Mouse (Mus musculus): Measurements from ENCODE around the gene Rinl. TPM values are rescaled to one million over a fixed set of nuclear protein-coding genes. Genes with fewer than 3 reads are reported as not detected.

The Rinl gene
- polyA plus RNA-seq, 1 experiment from 2014 or later: 1.8 TPM

- no peak overlapping the region for H3K9ac ChIP-seq (replicated peaks)
- no peak overlapping the region for H3K4me2 ChIP-seq (replicated peaks)
- H3K9me3 ChIP-seq: no peaks in the 10 kb centered on the region
- peak overlapping the region; percentile 66 for H3K27ac ChIP-seq (replicated peaks)
- peaks cover 21% of the 10 kb centered on the region for H3K4me1 ChIP-seq
- ATAC-seq (replicated peaks): no peak
- H3K27me3 ChIP-seq: no peaks in the 10 kb centered on the region
- no peak overlapping the region for H3K4me3 ChIP-seq
- WGBS: 10% methylated on average over 10 of the region's 10 CpGs
- H3K36me3 ChIP-seq: no peaks in the 10 kb centered on the region
Observed at GRCm38 (mm10) chr7:28801901-28802670, 13.3 kb downstream of the Rinl start.

- H3K27me3 ChIP-seq: no peaks in the 10 kb centered on the region
- H3K4me3 ChIP-seq: no peak overlapping the region
- no peak overlapping the region for H3K4me2 ChIP-seq (replicated peaks)
- H3K9ac ChIP-seq (replicated peaks): no peak overlapping the region
- 0 out of 2 replicates have a peak, but pooled peaks have one; percentile 14 for ATAC-seq (replicated peaks)
- no peaks in the 10 kb centered on the region for H3K9me3 ChIP-seq
- 11% methylated on average over 10 of the region's 10 CpGs for WGBS
- H3K27ac ChIP-seq (replicated peaks): peak overlapping the region; percentile 66
- no peaks in the 10 kb centered on the region for H3K36me3 ChIP-seq
- H3K4me1 ChIP-seq: peaks cover 26% of the 10 kb centered on the region
Observed at GRCm38 (mm10) chr7:28802846-28803588, 14.2 kb downstream of the Rinl start.

- peaks cover 31% of the 10 kb centered on the region for H3K4me1 ChIP-seq
- H3K27ac ChIP-seq (replicated peaks): no peak overlapping the region
- H3K9me3 ChIP-seq: no peaks in the 10 kb centered on the region
- H3K9ac ChIP-seq (replicated peaks): no peak overlapping the region
- no peak for ATAC-seq (replicated peaks)
- H3K27me3 ChIP-seq: no peaks in the 10 kb centered on the region
- no peaks in the 10 kb centered on the region for H3K36me3 ChIP-seq
- H3K4me2 ChIP-seq (replicated peaks): no peak overlapping the region
- no peak overlapping the region for H3K4me3 ChIP-seq
- WGBS: 86% methylated on average over 4 of the region's 4 CpGs
Observed at GRCm38 (mm10) chr7:28803756-28804155, 15.0 kb downstream of the Rinl start.

GRCm38 (mm10) chr7:28806869-28807268 is 18.1 kb downstream of the Rinl start:
- WGBS: 77% methylated on average over 4 of the region's 4 CpGs
- Histone ChIP-seq H3K4me3 (no peak overlapping the region), H3K9ac (replicated peaks) (no peak overlapping the region), H3K9me3 (no peaks in the 10 kb centered on the region), H3K27me3 (no peaks in the 10 kb centered on the region), H3K4me2 (replicated peaks) (no peak overlapping the region), H3K36me3 (no peaks in the 10 kb centered on the region), H3K4me1 (peaks cover 32% of the 10 kb centered on the region), H3K27ac (replicated peaks) (no peak overlapping the region)
- ATAC-seq (replicated peaks): no peak

DNA sequence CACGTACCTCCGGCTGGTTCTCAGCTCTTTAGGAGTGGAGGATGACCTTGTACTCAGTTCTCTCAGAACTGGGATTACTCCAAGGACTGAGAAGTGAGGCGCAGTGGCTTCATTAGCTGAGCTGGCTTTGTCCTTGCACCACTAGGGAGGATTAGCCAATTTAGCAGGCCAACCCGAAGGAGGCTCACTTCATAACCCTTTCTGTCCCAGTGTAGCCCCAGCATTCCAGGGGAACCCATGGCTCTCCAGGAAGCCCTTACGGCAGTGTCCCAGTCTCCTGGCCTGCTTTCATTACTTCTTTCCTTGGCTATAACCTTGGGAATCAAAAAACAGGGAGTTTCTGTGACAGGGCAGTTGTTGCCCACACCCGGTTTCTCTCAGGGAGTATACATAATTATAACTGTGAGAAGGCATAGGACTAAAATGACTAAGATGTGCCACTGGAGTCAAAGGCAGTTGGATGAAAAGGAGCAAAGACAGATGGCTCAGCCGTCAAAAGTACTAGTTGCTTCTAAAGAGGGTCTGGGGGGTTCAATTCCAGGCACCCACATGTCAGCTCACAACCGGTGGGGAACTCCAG is 19.0 kb downstream of the Rinl start:
- Histone ChIP-seq H3K4me1 (peaks cover 32% of the 10 kb centered on the region), H3K4me3 (peak overlapping the region; percentile 81), H3K36me3 (0 out of 2 replicates have a peak, but pooled peaks cover 4% of the 10 kb centered on the region), H3K9ac (replicated peaks) (peak overlapping the region; percentile 78), H3K27ac (replicated peaks) (peak overlapping the region; percentile 99), H3K9me3 (no peaks in the 10 kb centered on the region), H3K4me2 (replicated peaks) (peak overlapping the region; percentile 84), H3K27me3 (no peaks in the 10 kb centered on the region)
- ATAC-seq (replicated peaks): no peak
- 19% methylated on average over 7 of the region's 8 CpGs for WGBS

DNA sequence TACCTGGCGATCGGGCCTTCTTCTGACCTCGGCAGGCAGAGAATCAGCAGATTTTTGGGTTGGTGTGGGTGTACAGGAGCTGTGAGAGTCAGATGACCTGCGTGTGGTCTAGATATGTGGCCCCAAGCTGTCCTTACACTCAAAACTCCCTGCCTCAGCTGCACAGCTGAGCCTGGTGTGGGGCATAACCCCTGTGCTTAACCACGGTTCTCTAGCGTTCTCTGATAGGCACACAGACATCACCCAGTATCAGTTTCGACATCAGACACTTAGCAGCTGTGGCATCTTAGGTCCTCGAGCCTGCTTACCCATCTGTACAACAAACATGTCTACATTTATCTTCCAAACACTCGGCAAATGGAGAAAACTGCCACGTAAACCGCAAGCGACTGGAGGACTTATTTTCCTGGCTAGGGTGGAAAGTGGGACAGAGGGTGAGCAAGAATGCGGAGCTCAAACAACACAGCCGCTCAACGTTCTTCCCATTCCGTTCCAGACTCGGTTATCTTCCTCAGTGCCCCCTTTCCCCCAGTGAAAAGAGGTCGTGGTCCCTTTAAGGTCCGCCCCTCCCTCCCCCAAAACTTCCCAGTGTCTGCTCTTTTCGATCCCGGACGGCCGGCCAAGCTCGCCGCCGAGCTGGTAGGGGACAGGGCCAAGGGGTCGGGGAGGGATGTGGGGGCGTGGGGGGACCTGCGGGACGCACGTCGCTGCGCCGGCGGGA is 19.6 kb downstream of the Rinl start, which contains the start of gene Hnrnpl:
Gene Hnrnpl, plus strand, starts transcription at position 321 of the 721 bp plus-strand sequence.
- H3K9me3 ChIP-seq: no peaks in the 10 kb centered on the region
- peak; percentile 3 for ATAC-seq (replicated peaks)

GRCm38 (mm10) chr7:28808957-28809393 is 20.2 kb downstream of the Rinl start:
- peak overlapping the region; percentile 99 for H3K27ac ChIP-seq (replicated peaks)
- H3K4me2 ChIP-seq (replicated peaks): peak overlapping the region; percentile 84
- H3K27me3 ChIP-seq: no peaks in the 10 kb centered on the region
- peaks cover 39% of the 10 kb centered on the region for H3K4me1 ChIP-seq
- 2% methylated on average over 18 of the region's 32 CpGs for WGBS
- peak overlapping the region; percentile 81 for H3K4me3 ChIP-seq
- peak; percentile 55 for ATAC-seq (replicated peaks)
- H3K9me3 ChIP-seq: no peaks in the 10 kb centered on the region
- peaks cover 16% of the 10 kb centered on the region for H3K36me3 ChIP-seq
- H3K9ac ChIP-seq (replicated peaks): peak overlapping the region; percentile 78

More for the DNA sequence above, 19.6 kb downstream of the Rinl start, which contains the start of gene Hnrnpl:
- Histone ChIP-seq H3K27ac (replicated peaks) (peak within 1 kb of the TSS; percentile 99), H3K4me1 (peaks cover 33% of the 10 kb centered on the region), H3K27me3 (no peaks in the 10 kb centered on the region), H3K4me2 (replicated peaks) (peak within 1 kb of the TSS; percentile 84), H3K9ac (replicated peaks) (peak within 1 kb of the TSS; percentile 78), H3K36me3 (peaks cover 10% of the 10 kb centered on the region), H3K4me3 (peak within 1 kb of the TSS; percentile 81)
- 3% methylated on average over 34 of the region's 35 CpGs for WGBS

DNA sequence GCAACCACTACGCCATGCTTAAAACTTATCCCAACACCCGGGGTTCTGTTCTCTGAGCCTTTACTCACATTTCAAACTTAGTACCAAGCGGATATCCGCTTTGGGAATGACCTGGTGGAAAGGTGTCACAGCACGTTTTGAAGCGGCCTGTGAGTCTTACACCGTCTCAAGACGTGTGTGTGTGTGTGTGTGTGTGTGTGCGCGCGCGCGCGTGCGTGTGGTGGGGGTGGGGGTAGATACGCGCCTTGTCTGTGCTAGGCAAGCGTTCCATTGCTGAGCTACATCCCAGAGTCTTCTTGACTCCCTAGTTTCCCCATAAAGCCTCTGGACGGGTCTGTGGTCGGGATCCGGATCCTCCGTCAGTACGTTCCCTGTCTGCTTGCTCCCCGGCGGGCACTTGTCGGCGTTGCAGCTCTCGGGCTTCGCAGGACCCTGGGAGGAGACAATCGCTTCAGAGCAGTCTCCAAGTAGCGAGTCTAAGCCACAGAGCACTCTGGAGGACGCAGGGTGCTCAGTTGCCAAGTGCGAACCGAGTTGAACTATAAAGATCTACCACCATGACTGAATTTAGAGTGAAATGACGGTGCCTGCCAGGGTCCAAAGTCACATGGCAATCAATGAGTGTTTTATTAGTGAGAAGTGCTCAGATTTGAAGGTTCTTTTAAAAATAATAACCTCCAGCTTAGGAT is 20.8 kb downstream of the Rinl start:
- peaks cover 22% of the 10 kb centered on the region for H3K36me3 ChIP-seq
- peak overlapping the region; percentile 84 for H3K4me2 ChIP-seq (replicated peaks)
- H3K4me1 ChIP-seq: peaks cover 40% of the 10 kb centered on the region
- no peak; the same call in none of the 2 replicates for ATAC-seq (replicated peaks)
- WGBS: under 1% methylated on average over 35 of the region's 35 CpGs
- peak overlapping the region; percentile 81 for H3K4me3 ChIP-seq
- peak overlapping the region; percentile 78 for H3K9ac ChIP-seq (replicated peaks)
- H3K9me3 ChIP-seq: no peaks in the 10 kb centered on the region
- H3K27me3 ChIP-seq: no peaks in the 10 kb centered on the region
- H3K27ac ChIP-seq (replicated peaks): peak overlapping the region; percentile 99

GRCm38 (mm10) chr7:28810107-28811066 is 21.6 kb downstream of the Rinl start:
- peak overlapping the region; percentile 99 for H3K27ac ChIP-seq (replicated peaks)
- peaks cover 30% of the 10 kb centered on the region for H3K36me3 ChIP-seq
- peak overlapping the region; percentile 84 for H3K4me2 ChIP-seq (replicated peaks)
- ATAC-seq (replicated peaks): peak; percentile 93
- peak overlapping the region; percentile 81 for H3K4me3 ChIP-seq
- peaks cover 40% of the 10 kb centered on the region for H3K4me1 ChIP-seq
- no peaks in the 10 kb centered on the region for H3K27me3 ChIP-seq
- under 1% methylated on average over 70 of the region's 70 CpGs for WGBS
- H3K9me3 ChIP-seq: no peaks in the 10 kb centered on the region
- peak overlapping the region; percentile 87 for H3K9ac ChIP-seq (replicated peaks)

GRCm38 (mm10) chr7:28811228-28811627 is 22.5 kb downstream of the Rinl start:
- Histone ChIP-seq H3K27me3 (no peaks in the 10 kb centered on the region), H3K4me2 (replicated peaks) (peak overlapping the region; percentile 58), H3K9ac (replicated peaks) (peak overlapping the region; percentile 87), H3K9me3 (no peaks in the 10 kb centered on the region), H3K4me3 (peak overlapping the region; percentile 81), H3K27ac (replicated peaks) (peak overlapping the region; percentile 99), H3K4me1 (peaks cover 42% of the 10 kb centered on the region), H3K36me3 (peaks cover 38% of the 10 kb centered on the region)
- ATAC-seq (replicated peaks): peak; percentile 49
- 1% methylated on average over 39 of the region's 40 CpGs for WGBS
